Mouse (Mus musculus) liver, adult (tissue): ENCODE measurements around the gene Gm340.

Experiments used
- GATA4 ChIP-seq: IDR thresholded peaks from 2 replicates; pipeline ENCODE4 v1.6.1; 2014; ENCODE audit warnings: mild to moderate bottlenecking, low read length; ENCODE audit not compliant: insufficient replicate concordance

The Gm340 gene

GRCm38 (mm10) chr19:41581706-41582420, at the start of gene Gm340:
TSS of gene Gm340 (plus strand) at chr19:41582370.
- no peak for TF ChIP-seq GATA4

- TF ChIP-seq GATA4, result no peak
Observed at GRCm38 (mm10) chr19:41534021-41534420, 48.1 kb upstream of the Gm340 start.

GRCm38 (mm10) chr19:41556981-41557380, 25.2 kb upstream of the Gm340 start:
- no peak for TF ChIP-seq GATA4

- TF ChIP-seq GATA4, result no peak
Observed at GRCm38 (mm10) chr19:41557491-41557890, 24.7 kb upstream of the Gm340 start.

- no peak for TF ChIP-seq GATA4
Observed at GRCm38 (mm10) chr19:41558891-41559486, 23.2 kb upstream of the Gm340 start.

- TF ChIP-seq GATA4, result no peak
Observed at GRCm38 (mm10) chr19:41560856-41561255, 21.3 kb upstream of the Gm340 start.

- TF ChIP-seq GATA4, result no peak
Observed at GRCm38 (mm10) chr19:41568791-41569190, 13.4 kb upstream of the Gm340 start.

- peak; percentile 37; the same call in 1 of the 2 replicates for TF ChIP-seq GATA4
Observed at GRCm38 (mm10) chr19:41573700-41574099, 8.5 kb upstream of the Gm340 start.

- TF ChIP-seq GATA4, result peak; percentile 43; the same call in 1 of the 2 replicates
Observed at GRCm38 (mm10) chr19:41577576-41577975, 4.6 kb upstream of the Gm340 start.

GRCm38 (mm10) chr19:41579311-41579920, 2.8 kb upstream of the Gm340 start:
- no peak for TF ChIP-seq GATA4

- no peak for TF ChIP-seq GATA4
Observed at GRCm38 (mm10) chr19:41582918-41583514, 846 bp downstream of the Gm340 start.

GRCm38 (mm10) chr19:41586752-41587151, 4.6 kb downstream of the Gm340 start:
- TF ChIP-seq GATA4, result no peak

GRCm38 (mm10) chr19:41587431-41588222, 5.5 kb downstream of the Gm340 start:
- TF ChIP-seq GATA4, result no peak

- TF ChIP-seq GATA4, result no peak
Observed at GRCm38 (mm10) chr19:41589026-41589425, 6.9 kb downstream of the Gm340 start.

GRCm38 (mm10) chr19:41589681-41590080, 7.5 kb downstream of the Gm340 start:
- no peak for TF ChIP-seq GATA4
